Mouse (Mus musculus): ENCODE measurements around the gene Exoc1.

- TF ChIP-seq CHD2 (IDR thresholded peaks at IDR 0.05; ENCODE audit: low read depth, low read length) (no peak), ZNF384 (IDR thresholded peaks at IDR 0.05; ENCODE audit: low read depth, low read length) (no peak), MAFK (IDR thresholded peaks at IDR 0.05; ENCODE audit: insufficient read depth, low read depth, low read length) (no peak), HCFC1 (IDR thresholded peaks at IDR 0.05; ENCODE audit: borderline replicate concordance, insufficient read depth, low read length) (no peak)
Observed at GRCm38 (mm10) chr5:76536231-76536630, 7.1 kb downstream of the Exoc1 start.

Data from ES-E14 (cell line).